Mouse (Mus musculus) T-helper 1 cell (primary cell): ENCODE results near the gene Olfr1440.

Experiments
- in situ Hi-C: fragments of 300-600 bp; cut with MboI, MseI; formaldehyde crosslinking; loops from one replicate; pipeline ENCODE4 v1.15.1; 2025; ENCODE audit warnings: high pct_unique_total_duplicates

The Olfr1440 gene

DNA sequence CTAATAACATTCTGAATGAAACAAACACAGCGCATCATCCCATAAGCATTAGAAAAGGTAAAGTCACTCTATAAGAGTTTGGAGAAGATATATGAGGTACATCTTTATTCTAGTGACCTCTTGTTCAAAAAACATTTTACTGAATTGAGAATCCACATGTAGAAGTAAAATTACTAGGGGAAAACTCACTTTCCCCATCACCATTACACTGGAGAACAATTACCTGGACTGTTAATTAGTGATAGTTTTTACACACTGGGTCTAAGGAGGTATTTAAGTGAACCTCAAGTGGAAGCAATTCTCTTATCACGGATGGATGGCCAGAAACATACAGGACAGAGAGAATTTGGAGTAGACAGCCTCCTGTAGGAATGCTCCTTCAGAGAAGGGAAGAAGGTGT lies at the start of gene Olfr1440:
Olfr1440 (plus strand) TSS at position 301 of the 400 bp plus-strand sequence.
- in situ Hi-C loops = no loop called here

DNA sequence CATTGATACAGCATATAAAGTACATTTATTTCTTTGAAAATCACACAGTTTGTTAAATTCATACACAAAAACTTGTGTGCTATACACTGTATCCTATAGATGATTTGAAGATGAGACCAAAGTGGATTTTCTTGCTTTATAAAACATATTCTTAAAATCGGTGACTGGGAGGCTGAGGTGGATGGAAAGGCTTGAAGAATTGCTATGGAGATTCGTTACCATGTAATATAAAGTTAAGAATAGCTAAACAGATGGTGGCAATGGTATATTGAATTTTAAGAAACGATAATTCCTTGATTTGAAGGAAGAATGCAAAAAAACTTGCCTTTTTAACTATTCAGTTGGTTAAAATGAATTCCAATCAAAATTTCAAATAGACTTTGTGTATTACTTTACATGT lies 14.1 kb upstream of the Olfr1440 start:
- in situ Hi-C loops = no loop called here

DNA sequence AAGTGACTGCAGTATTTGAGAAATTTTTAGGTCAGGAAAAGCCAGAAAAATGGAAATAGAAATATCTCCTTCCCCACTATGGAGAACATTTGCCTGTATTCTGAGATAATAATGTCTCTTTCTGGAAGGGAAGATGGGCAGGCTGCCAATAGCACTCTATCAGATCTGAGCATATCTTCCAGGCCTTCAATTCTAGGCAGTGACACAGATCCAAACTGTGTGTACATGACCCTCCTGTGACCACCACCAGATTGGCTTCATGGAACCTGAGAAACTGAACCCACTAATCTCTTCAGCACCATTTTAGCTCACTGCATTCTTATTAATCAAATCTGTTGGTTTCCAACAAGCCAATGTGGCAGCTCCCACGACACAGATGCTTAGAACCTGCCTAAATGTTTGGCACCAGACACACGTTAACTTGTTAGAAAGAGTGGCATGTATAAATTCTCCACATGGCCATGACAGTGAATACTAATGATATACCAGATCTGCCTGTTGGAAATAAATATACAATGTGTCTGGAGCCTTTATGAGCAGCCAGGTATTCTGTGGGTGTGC lies 12.5 kb upstream of the Olfr1440 start:
- in situ Hi-C loops = no loop called here

DNA sequence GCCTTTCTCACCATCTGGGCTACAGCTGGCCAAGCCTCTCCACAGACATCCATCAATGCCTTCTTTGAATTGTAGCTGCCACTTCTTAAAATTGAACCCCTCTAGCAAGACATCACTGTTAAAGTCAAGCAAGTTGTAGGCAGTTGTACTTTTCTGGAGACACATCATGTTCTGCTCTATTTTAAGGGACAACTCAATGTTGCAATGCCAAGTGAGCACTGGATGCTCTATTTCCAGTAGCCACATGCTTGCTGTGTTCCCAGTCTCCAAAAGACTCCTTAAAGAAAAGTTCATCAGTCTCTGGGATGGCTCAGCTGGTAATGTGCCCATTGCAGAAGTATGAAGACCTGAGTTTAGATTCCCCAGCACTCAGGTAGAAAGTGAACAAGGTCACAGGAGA lies 26.7 kb downstream of the Olfr1440 start:
- in situ Hi-C loops = loop anchor here (10.0 to 25.0 kb wide), 2 partner anchors 279 to 576 kb away; partner anchors contain the start of gene Olfr1417

DNA sequence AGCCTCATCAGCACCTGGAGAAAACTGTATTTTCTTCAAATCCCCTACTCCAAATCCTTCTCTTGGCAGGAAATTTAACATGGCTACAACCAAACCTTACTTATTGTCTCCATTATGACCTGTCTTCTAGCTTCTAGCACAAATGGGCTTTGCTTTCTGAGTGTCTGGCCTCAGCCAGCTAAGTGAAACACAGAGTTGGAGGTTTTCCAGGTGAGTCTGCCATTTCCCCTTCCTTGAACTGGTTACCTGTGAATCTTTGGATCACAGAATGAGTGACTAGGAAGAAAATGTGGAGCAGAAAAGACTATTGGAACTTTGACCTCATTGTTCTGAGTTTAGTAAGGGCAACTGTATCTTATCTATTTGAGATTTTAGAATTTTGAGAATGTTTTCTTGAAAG lies 30.3 kb downstream of the Olfr1440 start, which contains the start of gene Olfr1441:
Olfr1441 (plus strand) TSS at position 73 of the 400 bp plus-strand sequence.
- in situ Hi-C loops = loop anchor here (10.0 to 25.0 kb wide), 2 partner anchors 283 to 580 kb away; partner anchors contain the start of gene Olfr1417

DNA sequence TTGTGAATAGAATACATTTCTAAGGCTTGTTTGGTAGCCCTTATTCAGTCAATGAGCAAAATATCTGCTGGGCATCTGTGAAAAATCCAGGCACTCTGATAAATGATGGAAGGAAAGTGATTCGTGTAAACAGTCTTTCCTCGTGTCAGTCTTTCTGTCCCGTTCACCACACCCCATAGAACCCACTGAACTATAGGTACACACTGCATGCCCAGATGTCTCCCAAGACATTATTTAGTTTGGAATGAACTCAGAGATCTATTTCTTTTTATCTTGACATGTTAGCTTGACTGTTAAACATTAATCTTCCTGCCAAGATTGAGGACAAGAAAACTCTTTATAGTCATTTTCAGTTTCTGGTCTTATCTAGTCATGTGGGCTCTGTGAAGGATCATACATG lies 31.2 kb downstream of the Olfr1440 start:
- in situ Hi-C loops = loop anchor here (10.0 to 25.0 kb wide), 2 partner anchors 284 to 581 kb away; partner anchors contain the start of gene Olfr1417

DNA sequence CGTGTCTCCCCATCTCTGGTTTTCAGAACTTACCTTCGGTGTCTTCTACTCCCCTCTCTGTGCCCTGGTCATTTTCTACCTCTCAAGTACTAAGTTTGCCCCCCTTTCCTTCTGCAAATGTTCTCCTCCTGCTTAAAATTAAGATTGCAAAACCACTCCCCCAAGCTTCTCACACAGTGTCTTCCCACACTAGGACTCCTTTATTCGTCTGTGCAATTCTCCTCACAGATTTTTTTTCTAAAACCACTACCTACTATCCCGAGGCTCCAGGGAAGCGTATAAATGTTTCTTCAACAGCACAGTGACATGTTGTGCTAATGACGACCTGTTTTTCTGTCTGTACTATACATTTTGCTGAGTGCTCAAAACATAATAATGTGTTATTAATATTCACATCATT lies 33.5 kb downstream of the Olfr1440 start:
- in situ Hi-C loops = loop anchor here (25.0 kb wide), 1 partner anchor 583 kb away; the partner anchor contains the start of gene Olfr1417

DNA sequence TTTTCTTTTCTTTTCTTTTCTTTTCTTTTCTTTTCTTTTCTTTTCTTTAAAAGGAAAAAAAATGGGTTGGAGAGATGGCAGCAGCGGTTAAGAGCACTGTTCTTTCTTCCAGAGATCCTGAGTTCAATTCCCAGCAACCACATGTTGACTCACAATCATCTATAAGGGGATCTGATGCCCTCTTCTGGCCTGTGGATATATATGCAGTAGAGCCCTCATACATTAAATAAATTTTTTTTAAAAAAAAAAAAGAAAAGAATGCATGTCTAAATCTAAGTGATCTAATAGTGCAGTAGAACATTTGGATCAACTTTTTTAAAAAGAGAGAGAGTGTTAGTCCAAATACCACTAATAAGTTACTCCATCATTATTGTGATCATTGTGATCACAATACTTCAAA lies 34.6 kb downstream of the Olfr1440 start:
- in situ Hi-C loops = loop anchor here (25.0 kb wide), 1 partner anchor 584 kb away; the partner anchor contains the start of gene Olfr1417

DNA sequence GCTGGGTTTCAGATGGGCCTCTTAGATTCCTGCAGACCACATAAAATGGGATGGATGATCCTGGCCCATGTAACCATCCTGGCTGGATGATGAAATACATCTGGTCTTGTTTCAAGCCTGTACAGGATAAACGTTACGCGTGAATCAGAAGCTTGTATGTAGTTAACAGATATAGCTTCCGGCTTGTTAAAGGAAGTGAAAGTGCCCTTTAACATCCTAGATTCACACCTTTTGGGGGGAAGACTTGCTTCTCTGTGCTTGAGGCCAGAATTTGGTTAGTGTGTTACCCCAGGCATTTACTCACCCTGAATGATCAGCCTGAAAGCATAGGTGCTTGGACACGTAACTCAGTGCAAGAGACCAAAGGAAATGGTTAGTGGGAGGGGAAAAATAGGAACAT lies 40.0 kb downstream of the Olfr1440 start:
- in situ Hi-C loops = no loop called here

DNA sequence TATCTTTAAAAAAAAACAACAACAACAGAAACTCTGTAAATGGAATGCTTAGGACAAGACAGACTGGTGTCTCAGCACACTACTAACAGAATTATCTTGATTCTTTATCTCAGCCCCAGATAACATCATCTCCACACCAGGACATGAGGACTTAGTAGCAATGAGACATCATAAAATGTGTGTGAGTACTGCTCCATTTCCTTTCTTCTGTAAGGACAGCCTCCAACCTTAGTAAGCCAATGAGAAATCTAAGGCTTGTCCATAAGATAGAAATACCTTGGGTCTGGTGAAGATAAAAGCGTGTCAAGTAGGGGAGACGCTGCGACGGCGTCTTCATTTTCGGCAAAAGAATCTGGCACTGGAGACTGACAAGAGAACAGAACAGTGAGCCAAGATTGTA lies 40.5 kb downstream of the Olfr1440 start, which contains the start of gene Pfpl:
Pfpl (plus strand) TSS at position 301 of the 400 bp plus-strand sequence.
- in situ Hi-C loops = no loop called here

DNA sequence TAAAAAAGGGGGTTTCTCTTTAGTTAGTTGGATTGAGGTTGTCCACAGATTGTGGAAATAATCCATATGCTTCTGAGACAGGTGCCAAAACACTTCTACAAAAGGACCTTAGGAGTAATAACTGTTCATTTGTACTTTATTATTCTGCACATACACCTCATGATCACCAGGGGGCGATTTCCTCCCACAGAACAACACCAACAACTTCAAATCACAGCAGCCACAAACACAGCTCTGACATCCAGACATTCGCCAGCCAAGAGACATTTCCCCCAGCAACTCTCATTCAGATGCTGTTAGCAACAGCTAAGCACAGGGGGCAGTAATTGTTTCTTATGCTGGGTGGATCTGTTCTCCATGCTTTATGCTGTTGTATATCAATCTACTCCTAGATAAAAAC lies 46.0 kb downstream of the Olfr1440 start:
- in situ Hi-C loops = no loop called here

DNA sequence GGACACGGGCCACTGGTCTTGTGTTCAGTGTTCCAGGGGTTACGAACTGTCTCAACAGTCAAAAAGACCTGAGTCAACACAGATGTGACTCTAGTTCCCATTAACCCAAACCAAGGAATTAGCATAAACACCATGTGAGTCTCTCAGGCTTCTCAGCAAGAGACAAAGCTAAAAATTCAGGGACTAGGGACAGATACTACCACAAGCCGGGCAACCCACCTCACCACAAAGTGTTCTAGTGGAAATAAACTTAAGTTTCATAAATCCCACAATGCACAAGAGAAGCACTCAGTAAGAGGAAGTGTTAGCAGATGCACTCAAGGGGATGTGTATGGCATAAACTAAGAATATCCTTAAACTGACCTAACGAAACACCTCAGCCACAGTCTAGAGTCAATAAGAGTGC lies 47.9 kb downstream of the Olfr1440 start:
- in situ Hi-C loops = no loop called here

DNA sequence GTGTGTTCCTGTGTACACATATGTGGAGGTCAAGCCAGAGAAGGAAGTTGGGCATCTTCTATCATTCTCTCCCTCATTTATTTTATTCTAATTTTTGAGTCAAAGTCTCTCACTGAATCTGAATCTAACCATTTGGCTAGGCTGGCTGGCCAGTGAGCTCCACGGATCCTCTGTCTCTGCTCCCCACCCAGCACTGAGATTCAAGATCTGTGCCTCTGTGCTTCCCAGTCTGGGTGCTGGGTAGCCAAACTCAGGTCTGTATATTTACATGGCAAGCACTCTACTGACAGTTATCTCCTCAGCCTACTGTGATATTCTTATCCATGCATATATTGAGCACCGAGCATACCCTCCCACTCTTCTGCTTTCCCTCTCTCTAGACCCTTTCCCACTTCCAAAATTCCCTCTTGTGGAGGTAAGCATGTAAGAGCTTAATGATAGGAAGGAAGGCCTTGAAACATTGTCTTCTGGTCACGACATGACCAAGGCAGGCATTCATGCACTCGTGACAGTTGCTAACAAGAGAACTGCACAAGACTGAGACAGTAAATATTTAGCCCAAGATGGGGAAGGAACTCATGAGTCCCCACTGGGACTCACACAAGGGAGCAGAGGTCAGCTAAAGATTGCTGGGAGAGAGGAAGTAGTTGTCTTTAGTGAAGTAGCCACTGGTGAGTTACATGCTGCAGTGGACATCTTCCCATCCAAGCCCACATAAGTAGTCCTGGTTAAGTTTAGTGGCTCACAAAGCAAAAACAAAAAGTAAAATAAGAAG lies 48.9 kb downstream of the Olfr1440 start:
- in situ Hi-C loops = no loop called here

DNA sequence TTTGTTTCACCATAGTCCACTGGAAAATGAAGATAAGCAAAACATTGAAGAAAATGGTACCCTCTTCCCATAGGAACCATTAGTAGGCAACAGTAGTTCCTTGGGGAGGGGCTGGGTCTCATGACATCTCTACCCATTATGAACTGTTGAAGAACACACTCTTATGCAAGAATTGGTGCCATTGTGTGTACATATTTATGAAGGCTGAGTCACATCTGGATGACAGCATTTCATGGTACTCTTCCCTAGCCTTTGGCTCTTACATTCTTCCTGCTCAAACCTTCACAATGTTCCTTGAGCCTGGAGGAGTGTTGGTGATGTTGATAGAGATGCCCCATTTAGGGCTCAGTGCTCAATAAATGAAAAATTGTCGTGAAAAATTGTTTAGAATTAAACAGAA lies 52.5 kb downstream of the Olfr1440 start:
- in situ Hi-C loops = no loop called here

DNA sequence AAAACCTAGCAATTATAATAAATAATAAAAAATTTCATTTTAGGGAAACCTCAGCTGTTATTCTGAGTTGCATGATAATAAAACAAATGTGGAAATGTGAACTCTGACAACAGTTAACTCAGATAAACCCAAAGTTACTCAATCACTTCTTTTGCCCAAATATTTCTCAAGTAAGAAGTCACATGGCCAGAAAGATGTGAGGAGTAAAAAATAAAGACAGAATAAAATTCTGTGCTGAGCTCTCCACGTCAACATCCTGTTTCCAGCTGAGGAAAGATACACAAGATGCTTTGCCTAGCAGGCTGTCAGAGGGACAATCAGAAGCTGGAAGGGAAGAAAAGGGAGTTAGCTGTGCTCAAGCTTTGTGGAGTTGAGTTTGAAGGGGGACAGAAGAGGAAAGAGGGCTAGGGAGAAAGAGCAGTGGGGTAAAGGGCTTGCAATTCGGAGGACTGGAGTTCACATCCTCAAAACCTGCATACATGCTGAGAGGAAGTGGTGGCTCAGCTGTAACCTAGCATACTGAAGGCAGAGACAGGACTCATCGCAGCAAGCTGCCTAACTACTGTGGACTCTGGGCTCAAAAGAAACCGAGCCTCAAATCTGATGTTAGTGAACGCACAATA lies 53.1 kb downstream of the Olfr1440 start:
- in situ Hi-C loops = no loop called here

DNA sequence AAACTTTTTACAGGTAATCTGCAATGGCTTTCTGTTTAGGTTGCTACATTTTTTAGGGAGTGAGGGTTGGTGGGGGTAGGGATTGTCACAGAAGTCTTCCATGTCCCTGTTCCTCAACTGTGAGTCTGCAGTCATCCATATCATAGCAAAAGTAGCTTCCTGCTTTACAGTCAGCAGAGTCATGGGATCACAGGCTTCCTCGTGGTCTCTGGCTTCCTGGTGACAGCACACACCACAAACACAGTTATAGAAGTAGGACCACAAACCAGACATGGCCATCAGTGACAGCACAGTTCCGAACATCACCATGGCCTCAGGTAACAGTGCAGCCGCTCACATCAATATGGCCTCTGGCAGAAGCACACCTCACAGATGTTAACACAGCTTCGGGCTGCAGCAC lies 55.5 kb downstream of the Olfr1440 start:
- in situ Hi-C loops = no loop called here

DNA sequence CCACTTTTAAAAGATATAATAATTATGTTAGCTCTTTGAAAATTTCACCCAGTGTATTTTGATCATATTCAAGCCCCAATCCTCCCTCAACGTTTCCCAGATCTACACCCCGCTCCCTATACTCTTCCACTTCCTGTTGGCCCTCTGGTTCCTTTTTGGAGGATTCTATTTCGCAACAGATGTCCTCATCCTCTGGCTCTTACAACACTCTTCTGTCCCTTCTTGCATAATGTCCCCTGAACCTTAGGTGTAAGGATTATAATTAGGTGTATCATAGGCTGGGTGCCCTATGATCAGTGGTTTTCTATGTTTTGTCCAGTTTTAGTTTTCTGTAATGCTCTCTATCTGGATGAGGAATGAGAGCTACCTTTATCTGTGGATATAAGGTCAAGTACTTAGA lies 57.9 kb downstream of the Olfr1440 start:
- in situ Hi-C loops = no loop called here
